Mouse (Mus musculus) liver, embryonic 16.5 days (tissue): Measurements from ENCODE around the gene Nek3. TPM values are rescaled to one million over a fixed set of nuclear protein-coding genes. Genes with fewer than 3 reads are reported as not detected.

Experiments
- ATAC-seq: fragments of 200-750 bp; cut with Nextera tagmentation; 2 replicates; pipeline ENCODE4 v1.8.0; 2017; ENCODE audit warnings: low read depth, mild to moderate bottlenecking, moderate number of reproducible peaks, moderate library complexity
- H3K27ac ChIP-seq: fragments of 300-500 bp; sonication (generic); 2 replicates; pipeline ENCODE4 v1.5.1; 2014; ENCODE audit warnings: mild to moderate bottlenecking, low read length
- H3K27me3 ChIP-seq: fragments of 300-500 bp; sonication (generic); 2 replicates; pipeline ENCODE4 v1.6.1; 2014; ENCODE audit warnings: low read depth, low read length, mixed read lengths; ENCODE audit not compliant: control insufficient read depth, insufficient read depth
- H3K36me3 ChIP-seq: fragments of 300-500 bp; sonication (generic); 2 replicates; pipeline ENCODE4 v1.6.1; 2014; ENCODE audit warnings: mild to moderate bottlenecking; ENCODE audit not compliant: control insufficient read depth, insufficient read depth
- H3K4me1 ChIP-seq: fragments of 300-500 bp; sonication (generic); 2 replicates; pipeline ENCODE4 v1.6.1; 2014; ENCODE audit warnings: low read depth, low read length, mixed read lengths; ENCODE audit not compliant: control insufficient read depth
- H3K4me2 ChIP-seq: fragments of 300-500 bp; sonication (generic); 2 replicates; pipeline ENCODE4 v1.6.1; 2014; ENCODE audit warnings: low read depth, low read length, mixed read lengths
- H3K4me3 ChIP-seq: fragments of 300-500 bp; sonication (generic); 2 replicates; pipeline ENCODE4 v1.5.1; 2014; ENCODE audit warnings: low read depth, mild to moderate bottlenecking, low read length
- H3K9ac ChIP-seq: fragments of 300-500 bp; sonication (generic); 2 replicates; pipeline ENCODE4 v1.6.1; 2014; ENCODE audit warnings: low read depth, low read length
- H3K9me3 ChIP-seq: fragments of 300-500 bp; sonication (generic); replicated peaks from 2 replicates; pipeline ENCODE4 v1.6.1; 2016; ENCODE audit warnings: low read length; ENCODE audit not compliant: control insufficient read depth
- WGBS: fragments of 180-500 bp; shearing (Covaris S2); extraction: QIAGEN DNeasy Blood & Tissue Kit; methylation state at CpG from one replicate; pipeline ENCODE4 v1.1.7; 2014; ENCODE audit not compliant: insufficient replicate concordance; 5-methylcytosine and 5-hydroxymethylcytosine counted together
- polyA plus RNA-seq: library from polyadenylated mRNA; unstranded; fragments of >200 nt; fragmentation: Nextera tagmentation; extraction: Ambion mirVana; gene quantifications from 2 replicates; pipeline ENCODE4 v1.2.1, GENCODE M21; 2015

Nek3 gene
- polyA plus RNA-seq, 1 experiment from 2014 or later = 1.4 TPM

DNA sequence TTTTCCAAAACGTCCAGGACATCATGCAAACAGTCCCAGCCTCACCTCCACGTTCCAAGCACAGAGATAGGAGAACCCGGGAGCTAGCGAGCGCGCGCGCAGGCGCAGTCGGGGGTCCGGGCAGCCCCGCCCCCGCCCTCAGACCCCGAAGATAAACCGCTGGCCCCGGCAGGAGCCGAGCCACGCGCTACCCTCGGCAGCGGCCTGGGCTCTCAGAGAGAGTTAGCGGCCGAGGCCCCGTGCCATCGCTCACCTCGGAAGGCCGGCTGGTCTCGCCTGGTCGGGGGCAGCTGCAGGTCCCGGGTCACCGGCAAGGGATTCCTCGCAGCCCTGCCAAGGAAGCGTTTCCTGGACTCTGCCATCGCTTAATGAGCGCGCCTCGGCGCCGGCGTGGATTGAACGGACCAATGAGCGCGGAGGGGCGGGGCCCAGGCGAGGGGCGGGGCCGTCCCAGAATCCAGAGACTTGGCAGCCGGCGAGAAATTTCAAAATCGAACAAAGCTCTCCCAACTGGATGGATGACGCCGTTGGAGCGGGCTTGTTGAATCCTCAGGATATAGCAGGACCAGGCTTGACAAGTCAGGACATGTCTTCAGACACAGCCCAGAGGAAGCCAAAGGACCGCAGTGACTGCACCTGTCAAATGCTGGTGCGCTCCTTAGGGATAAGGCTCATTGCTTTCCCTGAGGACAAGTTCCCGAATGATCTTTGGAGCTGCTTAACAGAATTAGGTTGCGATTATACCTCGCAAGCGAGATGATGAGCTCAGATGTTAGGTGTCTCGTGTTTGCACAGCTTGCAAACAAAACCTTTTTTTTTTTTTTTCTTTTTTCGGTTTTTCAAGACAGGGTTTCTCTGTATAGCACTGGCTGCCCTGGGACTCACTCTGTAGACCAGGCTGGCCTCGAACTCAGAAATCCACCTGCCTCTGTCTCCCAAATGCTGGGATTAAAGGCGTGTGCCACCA lies 19.5 kb upstream of the Nek3 start, which contains the start of gene Ckap2:
Gene Ckap2 (minus strand): TSS at position 389 of the 967 bp plus-strand sequence.
- 2% methylated on average over 63 of the region's 63 CpGs for WGBS
- peak within 1 kb of the TSS; percentile 93 for H3K27ac ChIP-seq
- H3K36me3 ChIP-seq = no peaks in the 10 kb centered on the region
- peaks cover 17% of the 10 kb centered on the region for H3K4me1 ChIP-seq
- H3K9me3 ChIP-seq = no peaks in the 10 kb centered on the region
- H3K4me3 ChIP-seq = peak within 1 kb of the TSS; percentile 95
- no peaks in the 10 kb centered on the region for H3K27me3 ChIP-seq
- peak; percentile 95 for ATAC-seq
- peak within 1 kb of the TSS; percentile 98 for H3K4me2 ChIP-seq
- H3K9ac ChIP-seq = peak within 1 kb of the TSS; percentile 92

DNA sequence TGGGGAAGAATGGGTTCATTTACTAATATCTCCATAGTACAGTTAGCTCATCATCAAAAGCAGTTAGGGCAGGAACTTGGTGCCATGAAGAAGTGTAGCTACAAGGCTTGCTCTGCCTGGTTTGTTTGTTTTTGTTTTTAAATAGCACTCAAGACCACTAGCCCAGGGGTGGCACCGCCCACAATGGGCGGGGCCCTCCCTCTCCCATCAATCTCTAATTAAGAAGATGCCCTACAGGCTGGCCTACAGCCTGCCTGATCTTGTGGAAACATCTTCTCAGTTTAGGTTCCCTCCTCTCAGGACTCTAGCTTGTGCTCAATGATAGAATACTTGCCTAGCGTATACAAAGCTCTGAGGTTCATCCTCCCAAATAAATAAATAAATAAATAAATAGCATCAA lies 18.6 kb upstream of the Nek3 start:
- Histone ChIP-seq H3K36me3 (no peaks in the 10 kb centered on the region), H3K4me2 (peak overlapping the region; percentile 98), H3K9ac (peak overlapping the region; percentile 92), H3K9me3 (no peaks in the 10 kb centered on the region), H3K4me3 (peak overlapping the region; percentile 95), H3K27ac (peak overlapping the region; percentile 93), H3K27me3 (no peaks in the 10 kb centered on the region), H3K4me1 (peaks cover 17% of the 10 kb centered on the region)
- WGBS = 1% methylated on average over 3 of the region's 3 CpGs
- peak; percentile 71 for ATAC-seq

DNA sequence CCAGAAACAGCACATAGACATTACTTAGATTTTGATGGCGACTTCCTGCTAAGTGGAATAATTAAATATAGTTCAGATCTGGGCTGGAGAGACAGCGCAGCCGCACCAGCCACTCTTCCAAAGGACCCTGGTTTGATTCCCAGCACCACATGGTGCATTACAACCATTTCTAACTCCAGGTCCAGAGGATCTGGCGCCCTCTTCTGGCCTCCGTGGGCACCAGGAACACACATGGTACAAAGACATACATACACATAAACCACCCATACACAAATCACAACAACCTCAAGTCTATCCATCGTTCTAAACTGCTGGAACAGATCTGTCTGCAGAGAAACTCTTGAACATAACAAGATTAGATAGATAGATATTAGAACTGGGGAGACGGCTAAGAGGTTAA lies 9.7 kb upstream of the Nek3 start:
- Histone ChIP-seq H3K36me3 (peaks cover 37% of the 10 kb centered on the region), H3K4me1 (no peaks in the 10 kb centered on the region), H3K9ac (no peak overlapping the region), H3K27me3 (no peaks in the 10 kb centered on the region), H3K27ac (no peak overlapping the region), H3K4me2 (no peak overlapping the region), H3K9me3 (peaks cover 6% of the 10 kb centered on the region), H3K4me3 (no peak overlapping the region)
- ATAC-seq = no peak
- WGBS = 91% methylated on average over 7 of the region's 7 CpGs

DNA sequence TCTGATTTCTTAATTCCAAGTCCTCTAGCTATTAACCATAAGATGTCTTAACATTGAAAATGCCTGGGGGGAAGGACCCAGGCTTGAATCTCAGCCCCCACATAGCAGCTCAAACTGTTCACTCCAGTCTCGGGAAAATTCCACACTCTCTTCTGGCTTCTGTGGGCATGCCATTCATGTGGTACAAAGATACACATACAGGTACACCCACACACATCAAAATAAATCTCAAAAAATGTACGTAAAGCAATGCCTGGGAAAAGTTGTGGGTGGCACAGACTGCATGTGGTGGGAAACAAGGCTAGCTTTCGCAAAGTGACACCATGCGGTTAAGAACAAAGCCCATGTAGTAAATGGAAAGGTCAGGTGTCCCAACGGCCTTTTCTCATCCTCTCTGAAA lies 2.9 kb upstream of the Nek3 start:
- H3K27me3 ChIP-seq = no peaks in the 10 kb centered on the region
- no peaks in the 10 kb centered on the region for H3K9me3 ChIP-seq
- H3K27ac ChIP-seq = no peak overlapping the region
- no peak overlapping the region for H3K4me3 ChIP-seq
- H3K4me2 ChIP-seq = no peak overlapping the region
- peaks cover 22% of the 10 kb centered on the region for H3K36me3 ChIP-seq
- peaks cover 12% of the 10 kb centered on the region for H3K4me1 ChIP-seq
- H3K9ac ChIP-seq = no peak overlapping the region
- no peak for ATAC-seq
- WGBS = 87% methylated on average over 5 of the region's 5 CpGs

DNA sequence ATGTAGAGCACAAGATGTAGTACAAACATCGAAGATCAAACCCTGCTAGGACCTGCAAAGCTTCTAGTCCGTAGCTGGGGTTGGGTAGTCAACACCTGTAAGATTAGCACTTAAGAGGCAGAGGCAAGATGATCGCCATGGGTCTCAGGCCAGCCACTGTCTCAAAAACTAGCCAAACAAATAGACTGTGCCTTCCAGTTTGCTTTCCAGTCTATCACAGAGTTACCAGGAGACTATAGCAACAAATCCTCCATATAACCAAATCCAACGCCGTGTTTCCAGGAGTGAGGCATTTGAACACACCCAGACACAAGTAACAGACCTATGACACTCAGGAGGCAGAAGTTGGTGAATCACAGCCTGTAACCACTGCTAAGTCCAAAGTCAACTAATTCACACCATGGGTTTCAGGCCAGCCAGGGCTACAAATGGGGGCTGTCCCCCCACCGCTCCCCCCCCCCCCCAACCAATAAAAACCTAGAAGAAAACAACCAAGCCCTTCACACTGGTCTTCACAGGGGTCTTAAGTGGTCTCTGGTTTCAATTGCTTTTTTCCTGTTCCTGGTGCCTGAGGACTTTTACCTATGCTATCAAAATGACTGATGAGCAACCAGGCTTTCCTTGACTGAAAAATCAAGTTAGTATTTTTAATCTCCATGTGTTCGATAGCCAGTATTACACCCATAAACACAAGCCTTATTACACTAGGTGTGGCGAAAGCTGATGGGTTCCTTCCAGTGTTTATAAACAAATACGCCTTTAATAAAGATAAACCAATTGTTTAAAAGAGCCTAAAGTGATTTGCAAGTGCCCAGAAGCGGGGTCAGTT lies 770 bp downstream of the Nek3 start:
- Histone ChIP-seq H3K4me3 (peak overlapping the region; percentile 83), H3K4me1 (peaks cover 12% of the 10 kb centered on the region), H3K4me2 (peak overlapping the region; percentile 85), H3K9ac (peak overlapping the region; percentile 73), H3K36me3 (peaks cover 17% of the 10 kb centered on the region), H3K27me3 (no peaks in the 10 kb centered on the region), H3K9me3 (no peaks in the 10 kb centered on the region), H3K27ac (peak overlapping the region; percentile 74; the same call in 1 of the 2 replicates)
- 44% methylated on average over 10 of the region's 10 CpGs for WGBS
- peak; percentile 27 for ATAC-seq

DNA sequence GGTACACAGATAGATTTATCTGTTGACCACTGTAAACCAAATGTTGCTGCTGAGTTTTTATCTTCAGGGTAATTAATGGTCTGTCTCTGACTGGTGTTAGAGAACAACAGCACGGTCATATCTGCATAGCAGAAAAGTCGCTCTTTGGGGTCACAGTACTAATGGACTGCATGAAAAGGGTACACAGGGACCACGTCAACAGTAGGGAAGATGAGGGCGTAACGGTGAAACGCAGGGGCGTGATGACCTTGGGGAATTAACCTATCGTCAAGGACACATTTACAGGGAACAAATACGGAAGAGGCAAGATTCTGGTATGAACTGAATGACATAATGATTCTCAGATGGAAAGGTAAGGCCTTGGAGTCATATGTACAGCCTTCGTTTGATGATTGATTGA lies 1.8 kb downstream of the Nek3 start:
- Histone ChIP-seq H3K4me3 (no peak overlapping the region), H3K27ac (no peak overlapping the region), H3K4me2 (no peak overlapping the region), H3K9me3 (no peaks in the 10 kb centered on the region), H3K9ac (no peak overlapping the region), H3K27me3 (no peaks in the 10 kb centered on the region), H3K4me1 (peaks cover 12% of the 10 kb centered on the region), H3K36me3 (peaks cover 14% of the 10 kb centered on the region)
- ATAC-seq = no peak
- WGBS = 82% methylated on average over 10 of the region's 10 CpGs

DNA sequence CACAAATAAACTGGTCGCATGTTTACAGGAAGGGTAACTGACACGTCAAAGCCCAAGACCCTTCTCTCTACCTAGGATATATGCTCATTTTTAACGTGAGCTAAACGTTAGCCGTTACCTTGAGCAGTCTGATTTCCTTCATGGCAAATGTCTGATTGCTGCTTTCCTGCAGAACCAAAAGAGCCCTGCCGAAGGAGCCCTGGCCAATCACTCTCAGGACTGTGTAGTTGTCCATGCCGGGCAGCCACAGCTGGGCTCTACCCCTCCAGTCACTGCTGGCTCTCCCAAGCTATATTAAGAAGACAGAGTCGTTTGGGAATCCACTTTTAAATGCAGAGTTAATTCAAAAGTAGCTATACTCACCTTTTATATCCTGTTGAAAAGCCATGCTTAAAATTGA lies 4.0 kb downstream of the Nek3 start:
- no peaks in the 10 kb centered on the region for H3K27me3 ChIP-seq

DNA sequence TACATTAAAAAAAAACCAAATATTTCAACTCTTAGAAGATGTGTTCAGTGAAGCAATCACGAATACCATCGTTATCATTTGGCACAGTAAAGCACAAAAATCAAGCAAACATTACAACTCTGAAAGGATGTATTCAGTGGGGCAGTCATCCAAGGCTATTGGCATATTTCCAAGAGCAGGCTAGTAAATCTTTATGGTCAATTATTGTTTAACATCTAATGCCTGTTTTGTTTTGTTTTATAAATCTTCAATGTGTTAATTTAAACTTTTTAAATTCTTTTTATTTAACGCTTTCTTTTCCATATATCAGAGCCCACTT lies 15.9 kb downstream of the Nek3 start:
- H3K4me2 ChIP-seq = no peak overlapping the region
- no peak for ATAC-seq
- no peaks in the 10 kb centered on the region for H3K27me3 ChIP-seq
- H3K36me3 ChIP-seq = no peaks in the 10 kb centered on the region
- H3K27ac ChIP-seq = no peak overlapping the region
- WGBS = 69% methylated on average over 3 of the region's 3 CpGs
- no peak overlapping the region for H3K4me3 ChIP-seq
- no peaks in the 10 kb centered on the region for H3K9me3 ChIP-seq
- no peaks in the 10 kb centered on the region for H3K4me1 ChIP-seq
- no peak overlapping the region for H3K9ac ChIP-seq

More for the DNA sequence above, 4.0 kb downstream of the Nek3 start:
- no peak for ATAC-seq
- Histone ChIP-seq H3K4me1 (peaks cover 12% of the 10 kb centered on the region), H3K9ac (no peak overlapping the region), H3K9me3 (no peaks in the 10 kb centered on the region), H3K27ac (no peak overlapping the region), H3K4me2 (no peak overlapping the region), H3K36me3 (no peaks in the 10 kb centered on the region), H3K4me3 (no peak overlapping the region)
- WGBS = 77% methylated on average over 8 of the region's 8 CpGs
